Mouse (Mus musculus) embryonic stem cell, embryonic (primary cell): ENCODE results near the gene Ugt1a10.
"Not testable (repeated sequence)": the region's sequence is repeated elsewhere in the genome, so short reads cannot be mapped to it uniquely, and the experiment has no call there.

Source experiments
- CTCF ChIA-PET, 4 experiments: fragments of 300-600 bp in 2 of 4; fragments of 350-600 bp in 2 of 4; sonication (Branson Sonifier 250); formaldehyde crosslinking; loops; one replicate each; lab custom pipeline; 2022; ENCODE audit warnings: inconsistent platforms in 2 of 4; lab: Charles Lee
- POLR2A ChIA-PET, 4 experiments: fragments of 300-600 bp in 2 of 4; fragments of 350-600 bp in 2 of 4; sonication (Branson Sonifier 250); formaldehyde crosslinking; loops; one replicate each; lab custom pipeline; 2022; ENCODE audit warnings: antibody characterized with exemption in 4 of 4, inconsistent platforms in 1 of 4; lab: Charles Lee

The Ugt1a10 gene

GRCm38 (mm10) chr1:88087513-88087912 is 32.3 kb downstream of the Ugt1a10 start, which contains the start of gene Ugt1a8:
Gene Ugt1a8 (plus strand): TSS chr1:88087813.
- CTCF ChIA-PET: no interaction called here
- POLR2A ChIA-PET: interaction anchor here in 1 of 4 experiments (0.6 kb wide), 1 partner anchor 82 kb away, joined by 3 read pairs; no protein-coding TSS in a partner anchor

GRCm38 (mm10) chr1:88092341-88092740 is 37.2 kb downstream of the Ugt1a10 start:
- POLR2A ChIA-PET: no interaction called here
- CTCF ChIA-PET: no interaction called here

GRCm38 (mm10) chr1:88094270-88094676 is 39.1 kb downstream of the Ugt1a10 start:
- CTCF ChIA-PET: interaction anchor here in 2 of 4 experiments (0.6 to 1.5 kb wide), 3 partner anchors 9 to 193 kb away, joined by 3 to 4 read pairs (median 3); no protein-coding TSS in a partner anchor
- POLR2A ChIA-PET: not testable (repeated sequence)

- POLR2A ChIA-PET: no interaction called here
- CTCF ChIA-PET: interaction anchor here in 1 of 4 experiments (1.5 kb wide), 1 partner anchor 9 kb away, joined by 4 read pairs; no protein-coding TSS in a partner anchor
These were observed 39.8 kb downstream of the Ugt1a10 start, which contains the start of gene Ugt1a7c for GRCm38 (mm10) chr1:88094941-88095492. Gene Ugt1a7c (plus strand): TSS chr1:88095062.

GRCm38 (mm10) chr1:88098546-88098945 is 43.4 kb downstream of the Ugt1a10 start:
- POLR2A ChIA-PET: not testable (repeated sequence)
- CTCF ChIA-PET: interaction anchor here in 1 of 4 experiments (0.6 kb wide), 1 partner anchor 554 kb away, joined by 4 read pairs; no protein-coding TSS in a partner anchor

GRCm38 (mm10) chr1:88099691-88100090 is 44.5 kb downstream of the Ugt1a10 start:
- POLR2A ChIA-PET: not testable (repeated sequence)
- CTCF ChIA-PET: interaction anchor here in 1 of 4 experiments (0.6 kb wide), 1 partner anchor 267 kb away, joined by 3 read pairs; no protein-coding TSS in a partner anchor

- POLR2A ChIA-PET, CTCF ChIA-PET: not testable (repeated sequence)
These were observed 47.8 kb downstream of the Ugt1a10 start, which contains the start of gene Ugt1a6b for GRCm38 (mm10) chr1:88103019-88103418. Gene Ugt1a6b (plus strand): TSS chr1:88103252.

GRCm38 (mm10) chr1:88103697-88104468 is 48.7 kb downstream of the Ugt1a10 start:
- ChIA-PET CTCF (interaction anchor here in 2 of 4 experiments (0.6 to 0.7 kb wide), 2 partner anchors 65 to 340 kb away, joined by 3 to 7 read pairs; no protein-coding TSS in a partner anchor), POLR2A (interaction anchor here in 1 of 4 experiments (0.7 kb wide), 1 partner anchor 32 kb away, joined by 3 read pairs; no protein-coding TSS in a partner anchor)

GRCm38 (mm10) chr1:88104667-88105430 is 49.7 kb downstream of the Ugt1a10 start:
- CTCF ChIA-PET: interaction anchor here in 2 of 4 experiments (0.6 to 0.7 kb wide), 2 partner anchors 64 to 339 kb away, joined by 3 to 7 read pairs; no protein-coding TSS in a partner anchor
- POLR2A ChIA-PET: interaction anchor here in 1 of 4 experiments (0.7 kb wide), 1 partner anchor 31 kb away, joined by 3 read pairs; no protein-coding TSS in a partner anchor

- CTCF ChIA-PET: interaction anchor here in 1 of 4 experiments (0.7 kb wide), 1 partner anchor 32 kb away, joined by 3 read pairs; no protein-coding TSS in a partner anchor
These were observed 50.5 kb downstream of the Ugt1a10 start for GRCm38 (mm10) chr1:88105656-88106055.

GRCm38 (mm10) chr1:88109027-88109557 is 53.9 kb downstream of the Ugt1a10 start:
- POLR2A ChIA-PET: not testable (repeated sequence)

More at GRCm38 (mm10) chr1:88105656-88106055, 50.5 kb downstream of the Ugt1a10 start:
- POLR2A ChIA-PET: no interaction called here

GRCm38 (mm10) chr1:88109604-88110003 is 54.4 kb downstream of the Ugt1a10 start:
- POLR2A ChIA-PET, CTCF ChIA-PET: not testable (repeated sequence)

More at GRCm38 (mm10) chr1:88109027-88109557, 53.9 kb downstream of the Ugt1a10 start:
- CTCF ChIA-PET: not testable (repeated sequence)

- POLR2A ChIA-PET, CTCF ChIA-PET: not testable (repeated sequence)
These were observed 57.6 kb downstream of the Ugt1a10 start for GRCm38 (mm10) chr1:88112769-88113168.

GRCm38 (mm10) chr1:88120550-88120949 is 65.4 kb downstream of the Ugt1a10 start:
- POLR2A ChIA-PET: not testable (repeated sequence)
- CTCF ChIA-PET: interaction anchor here in 2 of 4 experiments (0.9 to 1.4 kb wide), 2 partner anchors 35 to 167 kb away, joined by 3 to 4 read pairs; no protein-coding TSS in a partner anchor

GRCm38 (mm10) chr1:88121521-88121920 is 66.3 kb downstream of the Ugt1a10 start:
- CTCF ChIA-PET: interaction anchor here in 2 of 4 experiments (0.9 to 1.4 kb wide), 2 partner anchors 36 to 166 kb away, joined by 3 to 4 read pairs; no protein-coding TSS in a partner anchor
- POLR2A ChIA-PET: not testable (repeated sequence)

GRCm38 (mm10) chr1:88125827-88126360 is 70.7 kb downstream of the Ugt1a10 start:
- ChIA-PET CTCF (interaction anchor here in 1 of 4 experiments (0.6 kb wide), 1 partner anchor 24 kb away, joined by 4 read pairs; no protein-coding TSS in a partner anchor), POLR2A (interaction anchor here in 1 of 4 experiments (0.6 kb wide), 1 partner anchor 189 kb away, joined by 4 read pairs; no protein-coding TSS in a partner anchor)

GRCm38 (mm10) chr1:88129091-88129490 is 73.9 kb downstream of the Ugt1a10 start:
- CTCF ChIA-PET, POLR2A ChIA-PET: not testable (repeated sequence)

GRCm38 (mm10) chr1:88130223-88130622 is 75.0 kb downstream of the Ugt1a10 start:
- CTCF ChIA-PET, POLR2A ChIA-PET: not testable (repeated sequence)
